Mouse (Mus musculus): ENCODE data around the gene Nkx1-2.

GRCm38 (mm10) chr7:132547126-132547525 lies 52.3 kb downstream of the Nkx1-2 start:
- TF ChIP-seq ZC3H11A (IDR thresholded peaks at IDR 0.05; ENCODE audit: borderline replicate concordance, low read depth, low read length), result no peak
- TF ChIP-seq HCFC1 (IDR thresholded peaks at IDR 0.05; ENCODE audit: borderline replicate concordance, insufficient read depth, low read length), result no peak
- no peak for TF ChIP-seq MAFK (IDR thresholded peaks at IDR 0.05; ENCODE audit: insufficient read depth, low read depth, low read length)

Measured in ES-E14 (cell line).